Mouse (Mus musculus): Measurements from ENCODE around the gene Inf2.

Gene Inf2

DNA sequence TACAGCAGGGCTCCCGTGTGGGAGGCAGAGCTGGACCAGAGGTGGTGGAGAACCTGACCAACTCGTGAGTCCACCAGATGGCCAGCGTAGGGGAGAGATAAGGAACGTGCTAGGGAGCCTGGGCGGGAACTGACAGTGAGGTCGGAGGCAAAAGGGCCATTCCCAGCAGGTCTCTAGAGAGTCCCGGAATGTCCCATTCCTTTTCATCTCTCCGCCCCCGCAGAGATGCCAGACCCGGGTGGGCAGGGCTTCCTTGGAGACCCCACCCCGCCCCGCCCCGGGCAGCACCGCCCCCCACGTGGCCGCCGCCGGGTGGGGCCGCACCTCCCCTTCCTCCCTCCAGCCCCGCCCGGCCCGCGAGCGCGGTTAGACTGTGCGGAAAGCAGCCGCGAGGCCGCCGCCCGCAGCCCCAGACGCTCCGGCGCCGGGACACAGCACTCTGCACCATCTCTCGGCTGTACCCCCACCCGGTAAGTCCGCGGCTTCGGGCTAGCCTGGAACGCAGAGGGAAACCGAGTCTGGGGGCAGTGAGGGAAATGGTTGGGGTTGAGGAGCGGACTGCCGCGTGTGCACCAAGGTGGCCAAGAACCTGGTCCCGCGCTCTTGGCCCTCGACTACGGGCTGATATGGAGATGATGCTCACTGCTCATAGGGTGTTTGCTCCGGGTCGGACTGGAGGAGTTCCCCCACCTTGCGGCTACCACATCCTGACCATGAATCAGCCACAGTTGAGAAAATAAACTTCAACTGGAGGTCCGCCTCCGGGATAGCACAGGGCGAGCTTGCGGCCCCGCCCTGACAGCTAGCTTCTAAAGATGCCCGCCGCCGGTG, at the start of gene Inf2:
TSS of gene Inf2 (plus strand) at position 359 of the 831 bp plus-strand sequence.
- in situ Hi-C loops (cut with MboI, MseI) = no loop called here

GRCm38 (mm10) chr12:112539466-112539965, 49.1 kb upstream of the Inf2 start:
- in situ Hi-C loops (cut with MboI, MseI) = no loop called here

- in situ Hi-C loops (cut with MboI, MseI) = no loop called here
Measured at GRCm38 (mm10) chr12:112540321-112540720, 48.3 kb upstream of the Inf2 start.

DNA sequence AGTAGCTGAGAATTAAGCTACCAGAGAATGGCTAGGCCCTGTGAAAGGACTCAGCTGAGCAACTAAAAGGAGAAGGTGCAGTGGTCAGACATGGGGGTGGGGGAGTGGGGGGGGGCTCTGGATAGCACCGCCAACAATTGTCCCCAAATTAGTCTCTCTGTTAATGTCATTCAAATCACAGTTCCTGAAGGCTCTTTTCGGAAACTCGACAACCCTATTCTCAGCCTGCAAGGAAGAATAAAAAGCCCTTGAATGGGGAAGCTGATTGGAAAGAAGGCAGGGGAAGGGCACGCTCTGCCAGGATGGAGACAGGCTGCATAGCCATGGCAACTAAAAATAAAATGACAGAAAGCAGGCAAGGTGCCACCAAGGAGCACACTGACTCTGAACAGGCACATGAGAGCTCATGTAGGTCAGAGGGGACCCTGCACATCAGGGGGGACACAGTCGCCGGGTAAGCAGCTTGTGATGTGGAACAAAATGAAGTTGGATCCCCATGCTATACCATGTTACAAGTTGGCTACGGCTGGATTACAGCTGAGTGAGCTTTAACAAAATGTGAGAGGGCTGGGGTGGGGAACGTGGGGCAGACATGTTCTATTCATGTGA, 47.0 kb upstream of the Inf2 start:
- in situ Hi-C loops (cut with MboI, MseI) = no loop called here

GRCm38 (mm10) chr12:112542257-112542919, 46.2 kb upstream of the Inf2 start:
- in situ Hi-C loops (cut with MboI, MseI) = no loop called here

- in situ Hi-C loops (cut with MboI, MseI) = no loop called here
Measured at GRCm38 (mm10) chr12:112542920-112543300, 45.7 kb upstream of the Inf2 start.

- in situ Hi-C loops (cut with MboI, MseI) = no loop called here
Measured at GRCm38 (mm10) chr12:112543941-112544340, 44.6 kb upstream of the Inf2 start.

DNA sequence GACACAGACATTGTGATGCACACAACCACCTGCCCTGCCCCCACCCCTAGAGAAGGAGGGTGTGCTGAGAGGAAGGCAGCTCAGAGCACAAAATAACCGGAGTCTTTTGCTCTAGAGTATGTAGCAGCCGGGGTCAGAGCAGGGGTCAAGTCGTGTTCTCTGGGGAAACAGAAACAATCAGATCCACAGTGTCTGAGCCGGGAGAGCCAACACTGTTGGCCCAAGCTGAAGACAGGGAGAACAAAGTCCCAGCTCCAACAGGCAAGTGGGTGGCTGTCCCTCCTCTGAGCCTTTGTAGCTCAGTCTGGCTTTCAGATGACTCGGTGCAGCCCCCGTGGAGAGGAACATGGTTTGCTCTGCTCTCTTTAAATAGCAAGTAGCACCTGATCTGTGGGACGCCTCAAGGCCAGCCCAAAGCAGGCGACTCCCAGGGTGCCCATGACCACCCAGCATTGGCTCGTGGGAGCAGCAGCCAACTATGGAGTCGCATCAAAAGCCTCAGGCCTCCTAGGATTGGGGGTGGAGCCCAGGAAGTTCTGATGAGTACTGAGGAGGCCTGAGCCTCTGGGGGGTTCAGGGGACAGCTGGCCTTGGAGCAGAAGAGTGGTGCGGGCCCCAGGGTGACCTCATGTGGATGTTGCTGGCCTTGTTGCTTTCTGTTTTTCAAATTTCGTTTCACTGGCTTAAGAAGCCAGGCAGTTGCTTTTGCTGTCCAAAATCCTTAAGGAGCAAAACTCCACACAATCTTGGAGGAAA, 43.5 kb upstream of the Inf2 start:
- in situ Hi-C loops (cut with MboI, MseI) = no loop called here

DNA sequence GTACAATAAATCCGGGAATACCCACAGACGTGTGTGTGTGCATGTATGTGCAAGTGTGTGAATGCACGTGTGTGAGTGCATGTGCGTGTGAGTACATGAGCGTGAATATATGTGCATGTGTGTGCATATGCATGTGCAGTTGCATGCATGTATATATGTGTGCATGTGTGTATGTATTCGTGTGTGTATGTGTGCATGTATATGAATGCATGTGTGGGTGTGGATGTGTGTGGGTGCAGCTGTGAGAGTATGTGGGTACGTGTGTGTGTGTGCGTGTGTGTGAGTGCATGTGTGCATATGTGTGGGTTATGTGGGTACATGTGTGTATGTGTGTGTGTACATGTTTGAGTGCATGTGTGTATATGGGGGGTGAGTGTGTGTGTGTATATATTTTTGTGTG, 42.5 kb upstream of the Inf2 start:
- in situ Hi-C loops (cut with MboI, MseI) = no loop called here

DNA sequence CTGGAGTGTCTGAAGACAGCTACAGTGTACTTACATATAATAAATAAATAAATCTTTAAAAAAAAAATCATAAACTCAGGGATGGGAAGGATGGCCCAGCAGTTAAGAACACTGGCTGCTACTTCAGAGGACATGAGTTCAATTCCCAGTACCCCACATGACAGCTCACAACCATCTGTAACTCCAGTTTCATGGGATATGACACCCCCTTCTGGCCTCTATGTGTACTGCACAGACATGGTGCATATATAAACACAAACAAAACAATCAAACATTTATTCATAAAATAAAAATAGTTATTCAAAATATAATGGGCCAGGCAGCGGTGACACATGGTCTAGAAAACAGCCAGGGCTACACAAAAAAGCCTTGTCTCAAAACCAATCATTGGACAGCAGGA, 39.3 kb upstream of the Inf2 start:
- in situ Hi-C loops (cut with MboI, MseI) = no loop called here

DNA sequence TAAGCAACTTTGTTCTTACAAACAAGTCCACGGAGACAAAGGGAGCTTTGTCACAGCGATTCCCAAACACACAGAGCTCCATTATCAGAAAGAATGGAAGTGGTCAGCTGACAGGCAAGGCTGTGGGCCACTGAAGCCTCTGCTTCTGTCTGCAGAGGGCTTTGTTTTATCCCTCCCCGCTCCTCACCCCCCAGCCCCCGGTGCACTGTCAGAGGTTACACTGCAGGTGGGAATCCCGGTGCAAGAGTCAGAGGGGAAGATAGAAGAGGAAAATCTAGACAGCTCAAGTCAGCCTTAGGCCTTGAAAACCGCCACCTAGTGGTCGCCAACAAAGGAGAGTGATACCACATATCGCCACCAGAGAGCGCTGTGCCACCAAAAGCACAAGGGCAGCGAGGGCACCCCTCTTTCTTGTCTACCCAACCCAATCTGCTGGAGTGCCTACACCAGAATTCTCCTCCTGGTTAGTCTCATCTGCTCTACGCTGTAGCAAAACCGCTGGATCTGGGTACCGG, 36.7 kb upstream of the Inf2 start:
- in situ Hi-C loops (cut with MboI, MseI) = no loop called here

GRCm38 (mm10) chr12:112552520-112552919, 36.1 kb upstream of the Inf2 start:
- in situ Hi-C loops (cut with MboI, MseI) = no loop called here

DNA sequence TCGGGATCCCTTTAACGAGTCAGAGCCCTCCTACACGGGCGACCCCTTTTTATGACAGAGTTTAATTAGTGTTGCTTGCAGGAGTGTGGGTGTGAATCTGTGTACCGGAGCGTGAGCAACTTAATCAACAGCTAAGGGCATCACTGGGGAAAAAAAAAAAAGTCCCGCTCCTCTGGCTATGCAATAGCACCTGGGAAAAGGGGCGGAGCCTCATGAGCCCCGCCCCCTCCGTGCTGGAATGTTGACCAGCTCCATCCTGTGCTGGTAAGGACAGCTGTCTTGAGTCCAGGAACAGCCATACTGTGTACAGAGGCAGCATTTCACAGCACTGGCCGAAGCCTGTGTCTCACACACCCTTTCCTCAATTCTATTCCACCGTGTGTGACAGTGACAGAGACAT, 33.7 kb upstream of the Inf2 start:
- in situ Hi-C loops (cut with MboI, MseI) = loop anchor here (5.0 kb wide), 1 partner anchor 42 kb away; no protein-coding TSS in a partner anchor

DNA sequence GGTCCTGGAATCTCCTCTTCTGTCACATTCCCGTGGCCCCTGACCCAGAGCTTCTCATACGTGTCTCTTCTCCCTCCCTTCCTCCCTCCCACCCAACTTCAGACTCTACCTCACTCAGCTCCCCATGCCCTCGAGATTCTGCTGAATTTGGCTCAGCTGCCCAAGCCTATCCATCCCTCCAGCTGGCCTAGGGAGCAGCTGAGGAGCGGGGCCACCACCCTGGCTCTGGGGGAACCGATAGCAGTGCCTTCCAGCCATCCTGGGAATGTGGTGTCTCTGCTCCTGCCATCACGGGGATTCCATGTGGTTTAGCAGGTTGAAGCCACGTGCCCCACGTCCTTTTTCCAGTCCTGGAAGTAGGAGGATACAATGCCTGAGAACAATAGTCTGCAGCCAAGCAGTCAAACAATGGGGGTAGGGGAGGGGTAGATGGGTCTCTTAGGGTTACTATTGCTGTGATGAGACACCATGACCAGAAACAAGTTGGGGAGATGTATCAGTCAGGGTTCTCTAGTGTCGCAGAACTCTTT, 32.0 kb upstream of the Inf2 start:
- in situ Hi-C loops (cut with MboI, MseI) = loop anchor here (5.0 kb wide), 1 partner anchor 41 kb away; no protein-coding TSS in a partner anchor

DNA sequence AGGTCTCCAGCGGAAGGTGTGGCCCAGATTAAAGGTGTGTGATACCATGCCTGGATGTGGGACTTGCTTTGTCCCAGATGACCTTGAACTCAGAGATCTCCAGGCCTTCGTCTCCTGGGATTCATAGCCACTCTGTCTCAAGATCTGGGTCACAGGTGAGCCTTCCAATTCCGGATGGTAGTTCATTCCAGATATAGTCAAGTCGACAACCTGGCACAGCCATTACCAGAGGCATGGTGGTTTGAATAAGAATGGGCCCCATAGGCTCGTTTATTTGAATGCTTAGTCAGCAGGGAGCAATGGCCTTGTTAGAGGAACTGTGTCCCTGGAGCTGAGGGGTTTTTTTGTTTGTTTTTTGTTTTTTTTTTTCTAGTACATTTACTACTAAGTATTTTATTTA, 31.4 kb upstream of the Inf2 start:
- in situ Hi-C loops (cut with MboI, MseI) = loop anchor here (5.0 kb wide), 1 partner anchor 40 kb away; no protein-coding TSS in a partner anchor

GRCm38 (mm10) chr12:112559231-112559630, 29.4 kb upstream of the Inf2 start:
- in situ Hi-C loops (cut with MboI, MseI) = loop anchor here (5.0 kb wide), 1 partner anchor 38 kb away; no protein-coding TSS in a partner anchor

- in situ Hi-C loops (cut with MboI, MseI) = loop anchor here (5.0 to 10.0 kb wide), 2 partner anchors 38 to 1045 kb away; no protein-coding TSS in a partner anchor
Measured at GRCm38 (mm10) chr12:112559671-112560070, 28.9 kb upstream of the Inf2 start.

DNA sequence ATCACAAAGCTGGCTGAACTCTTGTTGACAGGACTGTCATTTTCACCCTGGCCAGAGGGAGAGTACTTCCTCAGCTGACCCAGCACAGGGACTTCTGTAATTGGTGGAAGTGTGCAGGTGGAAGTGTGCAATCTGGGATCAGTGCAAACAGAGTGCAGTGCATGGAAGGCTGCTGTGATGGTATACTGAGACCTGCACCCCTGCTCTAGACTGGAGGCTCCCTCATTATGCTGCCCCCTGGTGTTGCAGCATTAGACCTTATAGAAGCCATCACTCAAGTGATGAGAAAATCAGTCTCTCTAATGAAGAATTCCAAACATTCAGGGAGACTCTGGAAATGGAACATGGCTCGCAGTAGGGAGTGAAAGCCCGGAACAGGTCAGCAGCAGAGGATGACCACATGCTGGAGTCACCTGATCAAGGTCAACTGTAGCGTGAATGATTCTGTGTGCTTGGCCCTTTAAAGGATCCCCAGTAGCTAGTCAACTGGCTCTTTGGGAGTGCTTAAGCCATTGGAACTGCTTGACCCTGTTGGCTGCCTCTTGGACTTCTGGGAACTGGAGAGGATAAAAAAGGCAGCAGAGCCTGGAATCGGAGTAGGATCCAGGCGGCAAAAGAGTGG, 28.3 kb upstream of the Inf2 start:
- in situ Hi-C loops (cut with MboI, MseI) = loop anchor here (10.0 kb wide), 1 partner anchor 1045 kb away; no protein-coding TSS in a partner anchor

GRCm38 (mm10) chr12:112561163-112561562, 27.4 kb upstream of the Inf2 start:
- in situ Hi-C loops (cut with MboI, MseI) = loop anchor here (10.0 kb wide), 1 partner anchor 1044 kb away; no protein-coding TSS in a partner anchor

DNA sequence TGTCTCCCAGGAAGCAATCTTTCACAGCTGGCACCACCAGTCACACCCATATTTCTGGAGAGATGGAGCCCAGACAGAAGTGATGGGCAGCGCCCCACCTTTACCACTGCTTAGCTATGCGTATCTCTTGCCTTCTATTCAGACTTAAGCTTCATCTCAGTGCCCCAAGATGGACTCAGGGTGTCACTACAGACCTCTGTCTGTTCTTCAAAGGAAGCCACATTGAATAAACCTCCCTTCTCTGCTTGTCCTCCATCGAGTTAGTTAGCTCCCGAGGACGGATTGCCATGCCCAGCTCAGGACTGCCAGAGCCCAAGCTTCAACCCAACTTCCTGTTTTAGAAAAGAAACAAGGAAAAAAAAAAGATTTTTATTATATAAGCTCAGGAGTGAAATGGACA, 26.1 kb upstream of the Inf2 start:
- in situ Hi-C loops (cut with MboI, MseI) = loop anchor here (10.0 kb wide), 1 partner anchor 1042 kb away; no protein-coding TSS in a partner anchor
